Mouse (Mus musculus) stomach, embryonic 14.5 days (tissue): Measurements from ENCODE around the gene M6pr. TPM values are rescaled to one million over a fixed set of nuclear protein-coding genes. Genes with fewer than 3 reads are reported as not detected.

Source experiments
- ATAC-seq: fragments of 200-750 bp; cut with Nextera tagmentation; 2 replicates; pipeline ENCODE4 v1.8.0; 2017; ENCODE audit warnings: low read depth, moderate TSS enrichment; ENCODE audit not compliant: insufficient number of reproducible peaks, insufficient read depth, low FRiP score
- H3K27ac ChIP-seq: fragments of 300-500 bp; sonication (generic); 2 replicates; pipeline ENCODE4 v1.5.1; 2014; ENCODE audit warnings: mild to moderate bottlenecking, low read length, moderate library complexity, mixed read lengths
- H3K27me3 ChIP-seq: fragments of 300-500 bp; sonication (generic); 2 replicates; pipeline ENCODE4 v1.6.1; 2014; ENCODE audit warnings: low read length, control low read depth, mixed read lengths; ENCODE audit not compliant: control insufficient read depth, insufficient read depth
- H3K36me3 ChIP-seq: fragments of 300-500 bp; sonication (generic); 2 replicates; pipeline ENCODE4 v1.6.1; 2014; ENCODE audit warnings: mild to moderate bottlenecking, control low read depth, low read length, moderate library complexity, mixed read lengths; ENCODE audit not compliant: control insufficient read depth, insufficient read depth
- H3K4me1 ChIP-seq: fragments of 300-500 bp; sonication (generic); 2 replicates; pipeline ENCODE4 v1.6.1; 2014; ENCODE audit warnings: low read length, control low read depth, mixed read lengths; ENCODE audit not compliant: control insufficient read depth, insufficient read depth
- H3K4me2 ChIP-seq: fragments of 300-500 bp; sonication (generic); replicated peaks from 2 replicates; pipeline ENCODE4 v1.6.1; 2014; ENCODE audit warnings: low read depth, low read length, control low read depth
- H3K4me3 ChIP-seq: fragments of 300-500 bp; sonication (generic); 2 replicates; pipeline ENCODE4 v1.5.1; 2014; ENCODE audit warnings: low read depth, low read length, control low read depth
- H3K9ac ChIP-seq: fragments of 300-500 bp; sonication (generic); replicated peaks from 2 replicates; pipeline ENCODE4 v1.6.1; 2014; ENCODE audit warnings: low read depth, mild to moderate bottlenecking, control low read depth, low read length, moderate library complexity, mixed read lengths
- H3K9me3 ChIP-seq: fragments of 300-500 bp; sonication (generic); 2 replicates; pipeline ENCODE4 v1.6.1; 2016; ENCODE audit warnings: low read depth, low read length, control low read depth; ENCODE audit not compliant: control insufficient read depth
- WGBS: fragments of 180-500 bp; shearing (Covaris S2); extraction: QIAGEN DNeasy Blood & Tissue Kit; methylation state at CpG from one replicate; pipeline ENCODE4 v1.1.7; 2014; 5-methylcytosine and 5-hydroxymethylcytosine counted together
- polyA plus RNA-seq: library from polyadenylated mRNA; unstranded; fragments of >200 nt; fragmentation: Nextera tagmentation; extraction: Ambion mirVana; gene quantifications from 2 replicates; pipeline ENCODE4 v1.2.1, GENCODE M21; 2014

The M6pr gene
- polyA plus RNA-seq, 1 experiment from 2014 or later = 108 TPM

GRCm38 (mm10) chr6:122283429-122283828 is 25.1 kb upstream of the M6pr start:
- Histone ChIP-seq H3K27ac (no peak overlapping the region), H3K4me3 (no peak overlapping the region), H3K36me3 (no peaks in the 10 kb centered on the region), H3K9me3 (no peaks in the 10 kb centered on the region), H3K27me3 (no peaks in the 10 kb centered on the region), H3K9ac (no peak overlapping the region), H3K4me2 (no peak overlapping the region), H3K4me1 (no peaks in the 10 kb centered on the region)
- whole genome bisulfite sequencing = 78% methylated on average over 2 of the region's 2 CpGs
- no peak for ATAC-seq

GRCm38 (mm10) chr6:122284304-122284703 is 24.2 kb upstream of the M6pr start:
- ATAC-seq = no peak
- Histone ChIP-seq H3K9ac (no peak overlapping the region), H3K36me3 (no peaks in the 10 kb centered on the region), H3K4me3 (no peak overlapping the region), H3K4me2 (no peak overlapping the region), H3K27me3 (no peaks in the 10 kb centered on the region), H3K4me1 (no peaks in the 10 kb centered on the region), H3K27ac (no peak overlapping the region), H3K9me3 (no peaks in the 10 kb centered on the region)
- 81% methylated on average over 4 of the region's 4 CpGs for WGBS

GRCm38 (mm10) chr6:122284823-122285222 is 23.7 kb upstream of the M6pr start:
- no peak overlapping the region for H3K9ac ChIP-seq
- no peak overlapping the region for H3K27ac ChIP-seq
- H3K4me1 ChIP-seq = no peaks in the 10 kb centered on the region
- 59% methylated on average over 1 of the region's 1 CpGs for WGBS
- H3K36me3 ChIP-seq = no peaks in the 10 kb centered on the region
- H3K27me3 ChIP-seq = no peaks in the 10 kb centered on the region
- no peaks in the 10 kb centered on the region for H3K9me3 ChIP-seq
- H3K4me2 ChIP-seq = no peak overlapping the region
- no peak for ATAC-seq
- H3K4me3 ChIP-seq = no peak overlapping the region

- no peaks in the 10 kb centered on the region for H3K9me3 ChIP-seq
- H3K27ac ChIP-seq = no peak overlapping the region
- H3K4me3 ChIP-seq = no peak overlapping the region
- ATAC-seq = no peak
- no peaks in the 10 kb centered on the region for H3K36me3 ChIP-seq
- H3K9ac ChIP-seq = no peak overlapping the region
- no peaks in the 10 kb centered on the region for H3K27me3 ChIP-seq
- H3K4me2 ChIP-seq = no peak overlapping the region
- WGBS = 39% methylated on average over 1 of the region's 1 CpGs
- H3K4me1 ChIP-seq = no peaks in the 10 kb centered on the region
These were observed 20.3 kb upstream of the M6pr start for GRCm38 (mm10) chr6:122288263-122288662.

- ATAC-seq = no peak
- 85% methylated on average over 1 of the region's 1 CpGs for WGBS
- no peak overlapping the region for H3K9ac ChIP-seq
- H3K27ac ChIP-seq = no peak overlapping the region
- no peaks in the 10 kb centered on the region for H3K27me3 ChIP-seq
- no peaks in the 10 kb centered on the region for H3K36me3 ChIP-seq
- no peak overlapping the region for H3K4me2 ChIP-seq
- no peaks in the 10 kb centered on the region for H3K4me1 ChIP-seq
- no peaks in the 10 kb centered on the region for H3K9me3 ChIP-seq
- no peak overlapping the region for H3K4me3 ChIP-seq
These were observed 19.2 kb upstream of the M6pr start for GRCm38 (mm10) chr6:122289313-122289712.

- 32% methylated on average over 3 of the region's 3 CpGs for WGBS
These were observed 18.3 kb upstream of the M6pr start for GRCm38 (mm10) chr6:122290253-122290652.

GRCm38 (mm10) chr6:122291264-122291663 is 17.3 kb upstream of the M6pr start:
- Histone ChIP-seq H3K9me3 (no peaks in the 10 kb centered on the region), H3K4me2 (no peak overlapping the region), H3K9ac (no peak overlapping the region), H3K4me1 (no peaks in the 10 kb centered on the region), H3K4me3 (no peak overlapping the region), H3K27me3 (no peaks in the 10 kb centered on the region), H3K36me3 (no peaks in the 10 kb centered on the region), H3K27ac (no peak overlapping the region)
- ATAC-seq = no peak
- 78% methylated on average over 2 of the region's 2 CpGs for WGBS

More at GRCm38 (mm10) chr6:122290253-122290652, 18.3 kb upstream of the M6pr start:
- Histone ChIP-seq H3K4me2 (no peak overlapping the region), H3K9me3 (no peaks in the 10 kb centered on the region), H3K27me3 (no peaks in the 10 kb centered on the region), H3K36me3 (no peaks in the 10 kb centered on the region), H3K9ac (no peak overlapping the region), H3K27ac (no peak overlapping the region), H3K4me3 (no peak overlapping the region), H3K4me1 (no peaks in the 10 kb centered on the region)
- no peak for ATAC-seq

GRCm38 (mm10) chr6:122291735-122292134 is 16.8 kb upstream of the M6pr start:
- Histone ChIP-seq H3K27me3 (no peaks in the 10 kb centered on the region), H3K27ac (no peak overlapping the region), H3K4me3 (no peak overlapping the region), H3K9me3 (no peaks in the 10 kb centered on the region), H3K36me3 (no peaks in the 10 kb centered on the region), H3K4me2 (no peak overlapping the region), H3K4me1 (no peaks in the 10 kb centered on the region), H3K9ac (no peak overlapping the region)
- 79% methylated on average over 3 of the region's 3 CpGs for WGBS
- ATAC-seq = no peak

- no peak for ATAC-seq
These were observed 16.3 kb upstream of the M6pr start for GRCm38 (mm10) chr6:122292184-122292583.

More at GRCm38 (mm10) chr6:122292184-122292583, 16.3 kb upstream of the M6pr start:
- no peak overlapping the region for H3K4me3 ChIP-seq
- H3K4me2 ChIP-seq = no peak overlapping the region
- no peaks in the 10 kb centered on the region for H3K4me1 ChIP-seq
- H3K27ac ChIP-seq = no peak overlapping the region
- H3K36me3 ChIP-seq = no peaks in the 10 kb centered on the region
- no peak overlapping the region for H3K9ac ChIP-seq
- H3K9me3 ChIP-seq = no peaks in the 10 kb centered on the region
- no peaks in the 10 kb centered on the region for H3K27me3 ChIP-seq
- WGBS = 69% methylated on average over 2 of the region's 2 CpGs
